16 mouse cellular contexts compared by ENCODE assay signal in genomic region chr16:24737362-24738057, GRCm38 (mm10).
A peak's percentile ranks its signal among the peaks of the same experiment; 100 is the strongest.
DNase-seq lines count a peak whose midpoint lies in the region; ATAC-seq lines count a peak whose summit lies in the region.
"Had no signal": no experiment of that assay in that cellular context is flagged by ENCODE, and none has a peak within 500 bp of the region (broad histone marks: within the 10 kb centered on the region; RNA-seq: fewer than 3 reads in every experiment).

No protein-coding gene starts in this region.

- H3K27ac ChIP-seq in kidney, embryonic 16.5 days (ENCODE audit: low read length) = no peak overlapping the region
- H3K27ac ChIP-seq: heart, embryonic 15.5 days had no signal

- no peak for ATAC-seq in kidney, embryonic 16.5 days (ENCODE audit: low FRiP score, low TSS enrichment)
- ATAC-seq: hindbrain, embryonic 16.5 days; midbrain, embryonic 16.5 days; Patski had no signal

- H3K4me2 ChIP-seq in kidney, embryonic 16.5 days (replicated peaks; ENCODE audit: low read depth, low read length) = 0 out of 2 replicates have a peak overlapping the region, but pooled peaks have one; percentile 21
- H3K4me2 ChIP-seq: heart, embryonic 15.5 days had no signal

- 27% methylated on average over 10 of the region's 10 CpGs for WGBS in kidney, embryonic 16.5 days

- DNase-seq in embryo, embryonic 11 days = peak; percentile 5
- no peak for DNase-seq in embryo, embryonic 9.5 days (ENCODE audit: extremely low spot score)
- DNase-seq in kidney, postnatal 36 days = no peak
- DNase-seq in CD4-positive, CD25-positive, alpha-beta regulatory T cell, adult 2 months (ENCODE audit: low read depth, low spot score) = peak; percentile 36
- DNase-seq in induced T-regulatory cell, adult 2 months (ENCODE audit: low read depth) = peak; percentile 39
- DNase-seq in thymus, postnatal 4 days = no peak
- DNase-seq in adrenal gland, postnatal 10 days = no peak
- DNase-seq: adrenal gland, adult 8-10 months; kidney, postnatal 14 days; lung, postnatal 4 days had no signal

- H3K27me3 ChIP-seq in kidney, embryonic 16.5 days (ENCODE audit: insufficient read depth, low read length) = no peaks in the 10 kb centered on the region
- H3K27me3 ChIP-seq: heart, embryonic 15.5 days; Patski had no signal

- no peak overlapping the region for H3K4me3 ChIP-seq in kidney, embryonic 16.5 days (ENCODE audit: low read length)
- H3K4me3 ChIP-seq: erythroblast, embryonic 14.5 days; heart, embryonic 15.5 days had no signal

- no peak overlapping the region for H3K9ac ChIP-seq in kidney, embryonic 16.5 days (replicated peaks; ENCODE audit: low read length)
- H3K9ac ChIP-seq: heart, embryonic 15.5 days had no signal

- H3K36me3 ChIP-seq in kidney, embryonic 16.5 days (ENCODE audit: insufficient read depth, low read length) = no peaks in the 10 kb centered on the region
- H3K36me3 ChIP-seq: heart, embryonic 15.5 days had no signal

- H3K4me1 ChIP-seq in kidney, embryonic 16.5 days (ENCODE audit: insufficient read depth, low read length) = peaks cover 15% of the 10 kb centered on the region

- no peaks in the 10 kb centered on the region for H3K9me3 ChIP-seq in kidney, embryonic 16.5 days (ENCODE audit: low read length)
- H3K9me3 ChIP-seq: heart, embryonic 15.5 days had no signal

Comparison
In these comparisons a context has a peak if more than half of its experiments do, and no peak if none do; other contexts are left out.
1. DNase-seq: peak in embryo, embryonic 11 days (single experiment), CD4-positive, CD25-positive, alpha-beta regulatory T cell, adult 2 months (single experiment) and induced T-regulatory cell, adult 2 months (single experiment); none in embryo, embryonic 9.5 days (single experiment), kidney, postnatal 36 days (0 of 2), thymus, postnatal 4 days (single experiment) and adrenal gland, postnatal 10 days (single experiment).